Mouse (Mus musculus): ENCODE data around the gene Camta2. TPM values are rescaled to one million over a fixed set of nuclear protein-coding genes. Genes with fewer than 3 reads are reported as not detected.

The Camta2 gene
- polyA plus RNA-seq, 1 experiment from 2014 or later, result 14.1 TPM

DNA sequence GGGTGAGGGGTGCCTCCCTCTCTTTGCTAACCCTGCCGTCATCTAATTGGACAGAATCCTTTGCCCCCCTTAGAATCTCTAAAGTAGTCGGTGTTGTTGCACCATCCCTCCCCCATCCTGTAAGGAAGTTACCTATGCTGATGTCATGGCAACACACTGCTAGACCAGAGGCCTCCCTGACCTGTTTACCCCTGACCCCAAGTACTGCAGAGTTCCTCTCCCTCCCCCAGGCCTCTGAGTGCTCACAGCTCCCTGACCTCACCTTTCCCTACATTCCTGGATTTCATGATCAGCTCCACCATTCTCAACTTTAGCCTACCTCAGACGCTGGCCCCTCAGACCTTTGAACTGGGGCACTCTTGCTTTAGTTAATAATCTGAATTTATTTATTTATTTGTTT, 18.2 kb upstream of the Camta2 start:
- ATAC-seq (replicated peaks; ENCODE audit: low FRiP score), result no peak
- Histone ChIP-seq H3K27ac (no peak overlapping the region), H3K4me3 (replicated peaks) (no peak overlapping the region), H3K9ac (no peak overlapping the region), H3K36me3 (peaks cover 82% of the 10 kb centered on the region), H3K4me1 (peaks cover 17% of the 10 kb centered on the region), H3K4me2 (no peak overlapping the region), H3K27me3 (no peaks in the 10 kb centered on the region), H3K9me3 (replicated peaks) (no peaks in the 10 kb centered on the region)
- 82% methylated on average over 3 of the region's 3 CpGs for WGBS

- WGBS, result 66% methylated on average over 6 of the region's 6 CpGs
- peaks cover 26% of the 10 kb centered on the region for H3K4me1 ChIP-seq
- no peaks in the 10 kb centered on the region for H3K27me3 ChIP-seq
- 0 out of 2 replicates have a peak overlapping the region, but pooled peaks have one; percentile 33 for H3K9ac ChIP-seq
- no peak for ATAC-seq (replicated peaks; ENCODE audit: low FRiP score)
- H3K9me3 ChIP-seq (replicated peaks), result no peaks in the 10 kb centered on the region
- H3K36me3 ChIP-seq, result peaks cover 49% of the 10 kb centered on the region
- no peak overlapping the region for H3K27ac ChIP-seq
- H3K4me2 ChIP-seq, result no peak overlapping the region; the same call in 1 of the 2 replicates
- no peak overlapping the region for H3K4me3 ChIP-seq (replicated peaks)
Measured at GRCm38 (mm10) chr11:70702781-70703180, 14.9 kb upstream of the Camta2 start.

- WGBS, result 81% methylated on average over 6 of the region's 6 CpGs
- H3K4me3 ChIP-seq (replicated peaks), result peak overlapping the region; percentile 96
- no peak overlapping the region for H3K27ac ChIP-seq
- peak overlapping the region; percentile 97; the same call in 1 of the 2 replicates for H3K9ac ChIP-seq
- no peaks in the 10 kb centered on the region for H3K9me3 ChIP-seq (replicated peaks)
- peaks cover 26% of the 10 kb centered on the region for H3K4me1 ChIP-seq
- H3K4me2 ChIP-seq, result peak overlapping the region; percentile 77
- no peak for ATAC-seq (replicated peaks; ENCODE audit: low FRiP score)
- H3K27me3 ChIP-seq, result no peaks in the 10 kb centered on the region
- H3K36me3 ChIP-seq, result peaks cover 42% of the 10 kb centered on the region
Measured at GRCm38 (mm10) chr11:70701984-70702733, 14.3 kb upstream of the Camta2 start.

GRCm38 (mm10) chr11:70701221-70701955, 13.5 kb upstream of the Camta2 start:
- Histone ChIP-seq H3K9ac (peak overlapping the region; percentile 97), H3K27ac (peak overlapping the region; percentile 98; the same call in 1 of the 2 replicates), H3K36me3 (peaks cover 35% of the 10 kb centered on the region), H3K9me3 (replicated peaks) (no peaks in the 10 kb centered on the region), H3K4me2 (peak overlapping the region; percentile 77), H3K4me1 (peaks cover 26% of the 10 kb centered on the region), H3K4me3 (replicated peaks) (peak overlapping the region; percentile 96), H3K27me3 (no peaks in the 10 kb centered on the region)
- 4% methylated on average over 10 of the region's 10 CpGs for WGBS
- no peak for ATAC-seq (replicated peaks; ENCODE audit: low FRiP score)

GRCm38 (mm10) chr11:70700613-70701012, 12.7 kb upstream of the Camta2 start:
- WGBS, result under 1% methylated on average over 34 of the region's 34 CpGs
- Histone ChIP-seq H3K4me1 (peaks cover 26% of the 10 kb centered on the region), H3K36me3 (peaks cover 27% of the 10 kb centered on the region), H3K9me3 (replicated peaks) (no peaks in the 10 kb centered on the region), H3K27me3 (no peaks in the 10 kb centered on the region), H3K9ac (peak overlapping the region; percentile 97), H3K4me2 (peak overlapping the region; percentile 77), H3K27ac (peak overlapping the region; percentile 98), H3K4me3 (replicated peaks) (peak overlapping the region; percentile 96)
- ATAC-seq (replicated peaks; ENCODE audit: low FRiP score), result peak; percentile 66

DNA sequence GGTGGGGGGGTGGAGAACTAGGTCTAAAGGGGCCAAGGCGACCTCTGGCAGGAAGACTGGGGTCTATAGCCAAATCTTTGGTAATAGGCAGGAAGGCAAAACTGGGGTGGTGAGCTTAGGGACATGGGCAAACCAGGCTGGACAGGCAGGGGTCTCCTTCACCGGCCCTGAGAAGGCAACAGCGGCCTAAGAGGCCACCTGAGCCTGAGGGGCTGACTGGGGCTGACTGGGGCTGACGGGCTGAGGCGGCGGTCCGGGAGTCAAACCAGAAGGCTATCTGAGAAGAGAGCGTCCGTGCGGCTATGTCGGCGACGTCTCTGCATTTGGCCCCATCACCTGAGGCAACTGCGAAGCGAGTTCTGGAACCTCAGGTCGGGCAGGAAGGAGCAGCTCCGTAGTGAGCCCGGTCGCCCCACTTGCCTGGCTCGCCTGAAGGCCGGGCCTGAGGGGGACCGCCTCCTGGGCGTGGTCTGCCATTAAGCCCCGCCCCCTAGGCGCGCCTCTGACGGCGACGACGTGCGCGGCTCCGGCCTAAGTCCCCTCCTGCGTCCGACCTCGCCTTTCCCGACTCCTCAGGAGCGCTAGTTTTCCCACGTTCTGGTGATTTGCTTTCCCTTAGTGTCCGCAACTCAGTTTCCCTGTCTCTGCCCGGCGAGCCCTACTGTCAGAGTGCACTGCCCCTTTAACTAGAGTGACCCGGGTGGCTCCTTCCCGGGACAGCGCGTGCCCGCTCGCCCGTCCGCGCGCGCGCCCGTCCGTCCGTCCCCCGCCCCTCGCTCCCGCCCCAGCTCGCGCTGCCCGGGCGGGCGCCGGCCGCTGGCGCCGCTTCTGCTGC, 12.0 kb upstream of the Camta2 start, which contains the start of the genes Inca1 and Kif1c:
Gene Inca1 (minus strand): TSS at position 434 of the 835 bp plus-strand sequence.
Gene Kif1c (plus strand): TSS at position 827 of the 835 bp plus-strand sequence.
- Histone ChIP-seq H3K27me3 (no peaks in the 10 kb centered on the region), H3K4me2 (peak within 1 kb of the TSS; percentile 77), H3K4me1 (peaks cover 26% of the 10 kb centered on the region), H3K9ac (peak within 1 kb of the TSS; percentile 97), H3K9me3 (replicated peaks) (no peaks in the 10 kb centered on the region), H3K4me3 (replicated peaks) (peak within 1 kb of the TSS; percentile 96), H3K36me3 (peaks cover 20% of the 10 kb centered on the region), H3K27ac (peak within 1 kb of the TSS; percentile 98)
- WGBS, result under 1% methylated on average over 62 of the region's 69 CpGs
- ATAC-seq (replicated peaks; ENCODE audit: low FRiP score), result peak; percentile 93

- 83% methylated on average over 2 of the region's 2 CpGs for WGBS
- peak overlapping the region; percentile 77; the same call in 1 of the 2 replicates for H3K4me2 ChIP-seq
Measured at GRCm38 (mm10) chr11:70699051-70699450, 11.1 kb upstream of the Camta2 start.

GRCm38 (mm10) chr11:70697376-70697775, 9.5 kb upstream of the Camta2 start:
- no peaks in the 10 kb centered on the region for H3K9me3 ChIP-seq (replicated peaks)
- no peaks in the 10 kb centered on the region for H3K36me3 ChIP-seq
- H3K4me2 ChIP-seq, result no peak overlapping the region
- H3K4me3 ChIP-seq (replicated peaks), result no peak overlapping the region
- H3K27ac ChIP-seq, result no peak overlapping the region
- H3K27me3 ChIP-seq, result no peaks in the 10 kb centered on the region
- no peak overlapping the region for H3K9ac ChIP-seq
- ATAC-seq (replicated peaks; ENCODE audit: low FRiP score), result no peak
- 70% methylated on average over 3 of the region's 3 CpGs for WGBS
- H3K4me1 ChIP-seq, result peaks cover 22% of the 10 kb centered on the region

More at GRCm38 (mm10) chr11:70699051-70699450, 11.1 kb upstream of the Camta2 start:
- Histone ChIP-seq H3K9me3 (replicated peaks) (no peaks in the 10 kb centered on the region), H3K4me3 (replicated peaks) (0 out of 2 replicates have a peak overlapping the region, but pooled peaks have one; percentile 96), H3K27ac (no peak overlapping the region), H3K27me3 (no peaks in the 10 kb centered on the region), H3K4me1 (peaks cover 26% of the 10 kb centered on the region), H3K36me3 (peaks cover 11% of the 10 kb centered on the region), H3K9ac (no peak overlapping the region)
- ATAC-seq (replicated peaks; ENCODE audit: low FRiP score), result no peak

- Histone ChIP-seq H3K4me2 (no peak overlapping the region), H3K27me3 (no peaks in the 10 kb centered on the region), H3K36me3 (no peaks in the 10 kb centered on the region), H3K4me1 (peaks cover 5% of the 10 kb centered on the region), H3K9me3 (replicated peaks) (no peaks in the 10 kb centered on the region), H3K9ac (no peak overlapping the region), H3K27ac (no peak overlapping the region), H3K4me3 (replicated peaks) (no peak overlapping the region)
- 70% methylated on average over 3 of the region's 3 CpGs for WGBS
- no peak for ATAC-seq (replicated peaks; ENCODE audit: low FRiP score)
Measured at GRCm38 (mm10) chr11:70693504-70693903, 5.6 kb upstream of the Camta2 start.

GRCm38 (mm10) chr11:70689578-70689977, 1.7 kb upstream of the Camta2 start:
- H3K36me3 ChIP-seq, result peaks cover 14% of the 10 kb centered on the region
- no peak overlapping the region for H3K4me2 ChIP-seq
- no peaks in the 10 kb centered on the region for H3K9me3 ChIP-seq (replicated peaks)
- no peak overlapping the region for H3K27ac ChIP-seq
- no peak overlapping the region for H3K9ac ChIP-seq
- no peaks in the 10 kb centered on the region for H3K27me3 ChIP-seq
- ATAC-seq (replicated peaks; ENCODE audit: low FRiP score), result no peak
- H3K4me1 ChIP-seq, result peaks cover 22% of the 10 kb centered on the region
- H3K4me3 ChIP-seq (replicated peaks), result no peak overlapping the region
- 66% methylated on average over 4 of the region's 4 CpGs for WGBS

- H3K9me3 ChIP-seq (replicated peaks), result no peaks in the 10 kb centered on the region
- H3K36me3 ChIP-seq, result peaks cover 25% of the 10 kb centered on the region
- H3K9ac ChIP-seq, result peak overlapping the region; percentile 72
- peak overlapping the region; percentile 92 for H3K27ac ChIP-seq
- peak overlapping the region; percentile 81 for H3K4me3 ChIP-seq (replicated peaks)
- ATAC-seq (replicated peaks; ENCODE audit: low FRiP score), result no peak
- WGBS, result 9% methylated on average over 8 of the region's 8 CpGs
- H3K4me2 ChIP-seq, result peak overlapping the region; percentile 89
- no peaks in the 10 kb centered on the region for H3K27me3 ChIP-seq
- H3K4me1 ChIP-seq, result peaks cover 22% of the 10 kb centered on the region
Measured at GRCm38 (mm10) chr11:70688372-70688771, 467 bp upstream of the Camta2 start.
